Mouse (Mus musculus): Measurements from ENCODE around the gene 2410131K14Rik.

- no peak for TF ChIP-seq CTCF (IDR thresholded peaks at IDR 0.05; ENCODE audit: control insufficient read depth, insufficient read depth, insufficient read length)
- no peak for TF ChIP-seq MYOG (IDR thresholded peaks at IDR 0.05; ENCODE audit: control insufficient read depth, extremely low read depth, insufficient read length)
- TF ChIP-seq MAX (IDR thresholded peaks at IDR 0.05) = no peak
- TF ChIP-seq USF1 (IDR thresholded peaks at IDR 0.05; ENCODE audit: low read depth) = no peak
- TF ChIP-seq FOSL1 (IDR thresholded peaks at IDR 0.05; ENCODE audit: insufficient read depth, low read length, poor library complexity, severe bottlenecking) = no peak
Observed at GRCm38 (mm10) chr5:118311251-118311650, 66.2 kb downstream of the 2410131K14Rik start.

Measured in C2C12 (cell line).